Mouse (Mus musculus): Measurements from ENCODE around the gene Dcst2.

GRCm38 (mm10) chr3:89337721-89338578 lies 23.8 kb upstream of the Dcst2 start, which contains the start of gene Efna4:
- TF ChIP-seq CTCF (conservative IDR thresholded peaks at IDR 0.05; ENCODE audit: low read length), result no peak
- no peak for TF ChIP-seq POU5F1 (IDR thresholded peaks at IDR 0.05; ENCODE audit: borderline replicate concordance, low read length)

All from E14TG2a.4 (cell line).